In genomic region chr4:132072946-132073345, GRCm38 (mm10) we compare ENCODE assay signal across 11 mouse cellular contexts. TPM values are rescaled to one million over a fixed set of nuclear protein-coding genes. Genes with fewer than 3 reads are reported as not detected.
A peak's percentile ranks its signal among the peaks of the same experiment; 100 is the strongest.
DNase-seq lines count a peak whose midpoint lies in the region; ATAC-seq and TF ChIP-seq lines count a peak whose summit lies in the region.
"Had no signal": no experiment of that assay in that cellular context is flagged by ENCODE, and none has a peak within 500 bp of the region (broad histone marks: within the 10 kb centered on the region; RNA-seq: fewer than 3 reads in every experiment).

No protein-coding gene starts in this region.

- no peaks in the 10 kb centered on the region; the same call in 1 of the 2 replicates for H3K36me3 ChIP-seq in kidney, adult 2 months (ENCODE audit: control insufficient read depth, insufficient read depth, low read length)
- no peaks in the 10 kb centered on the region for H3K36me3 ChIP-seq in kidney, embryonic 15.5 days
- H3K36me3 ChIP-seq in liver, embryonic 14.5 days (replicated peaks; ENCODE audit: control insufficient read depth, insufficient read depth, low read depth), result peaks cover 51% of the 10 kb centered on the region
- H3K36me3 ChIP-seq: embryonic facial prominence, embryonic 15.5 days had no signal

- peak; percentile 35 for TF ChIP-seq CTCF in kidney, adult 2 months (conservative IDR thresholded peaks at IDR 0.05; ENCODE audit: insufficient read depth, insufficient read length, low read depth, low read length)
- peak; percentile 44; the same call in 1 of the 2 replicates for TF ChIP-seq CTCF in gastrocnemius, adult 2 months (IDR thresholded peaks at IDR 0.05)
- peak; percentile 52 for TF ChIP-seq CTCF in liver, embryonic 14.5 days (IDR thresholded peaks at IDR 0.05; ENCODE audit: low read depth)

- H3K27me3 ChIP-seq in kidney, adult 2 months (replicated peaks; ENCODE audit: control insufficient read depth, insufficient read depth, low read length), result no peaks in the 10 kb centered on the region
- 0 out of 2 replicates have a peak, but pooled peaks cover 8% of the 10 kb centered on the region for H3K27me3 ChIP-seq in kidney, embryonic 15.5 days
- H3K27me3 ChIP-seq in liver, embryonic 14.5 days (ENCODE audit: control insufficient read depth, insufficient read depth, low read length), result no peaks in the 10 kb centered on the region

- no peaks in the 10 kb centered on the region for H3K9me3 ChIP-seq in kidney, embryonic 15.5 days (replicated peaks)
- no peaks in the 10 kb centered on the region for H3K9me3 ChIP-seq in liver, embryonic 14.5 days (ENCODE audit: control insufficient read depth, low read length)
- H3K9me3 ChIP-seq: embryonic facial prominence, embryonic 15.5 days had no signal

- TF ChIP-seq POLR2A in kidney, adult 2 months (IDR thresholded peaks at IDR 0.05; ENCODE audit: low read depth, low read length), result no peak

- no peak for TF ChIP-seq EP300 in liver, embryonic 14.5 days (IDR thresholded peaks at IDR 0.05; ENCODE audit: low read depth)

- intact Hi-C loops in gastrocnemius, adult 2 months (cut with DNase I), result no loop called here
- intact Hi-C loops in heart, postnatal 10 days (cut with DNase I), result no loop called here

- no peak overlapping the region for H3K4me2 ChIP-seq in kidney, embryonic 15.5 days
- H3K4me2 ChIP-seq in liver, embryonic 14.5 days (ENCODE audit: low read depth), result peak overlapping the region; percentile 100
- H3K4me2 ChIP-seq: embryonic facial prominence, embryonic 15.5 days had no signal

- H3K4me1 ChIP-seq in kidney, adult 2 months (ENCODE audit: control insufficient read depth, insufficient read depth, low read length), result peaks cover 42% of the 10 kb centered on the region
- peaks cover 56% of the 10 kb centered on the region for H3K4me1 ChIP-seq in kidney, embryonic 15.5 days
- H3K4me1 ChIP-seq in liver, embryonic 14.5 days (replicated peaks; ENCODE audit: control insufficient read depth in 2 of 2, insufficient read depth in 2 of 2, low read length in 1 of 2), result peaks cover 64 to 73% of the 10 kb centered on the region in 2 experiments

- ATAC-seq in kidney, embryonic 15.5 days (replicated peaks; ENCODE audit: low FRiP score), result no peak
- ATAC-seq in liver, embryonic 14.5 days (ENCODE audit: insufficient read depth), result no peak

- peak overlapping the region; percentile 83 for H3K27ac ChIP-seq in kidney, adult 2 months (ENCODE audit: insufficient read depth, low read depth, low read length)
- no peak overlapping the region for H3K27ac ChIP-seq in kidney, embryonic 15.5 days
- peak overlapping the region; percentile 99 for H3K27ac ChIP-seq in gastrocnemius, adult 2 months
- H3K27ac ChIP-seq in liver, embryonic 14.5 days, result peak overlapping the region; percentile 94
- H3K27ac ChIP-seq: embryonic facial prominence, embryonic 15.5 days had no signal

- peak overlapping the region; percentile 45 for H3K4me3 ChIP-seq in kidney, adult 2 months (ENCODE audit: insufficient read depth, low read depth, low read length)
- no peak overlapping the region for H3K4me3 ChIP-seq in kidney, embryonic 15.5 days (replicated peaks)
- peak overlapping the region; percentile 96 for H3K4me3 ChIP-seq in gastrocnemius, adult 2 months
- H3K4me3 ChIP-seq in liver, embryonic 14.5 days (ENCODE audit: insufficient read depth in 1 of 2, low read depth in 2 of 2, low read length in 2 of 2), result peak overlapping the region; percentile 88 to 94
- H3K4me3 ChIP-seq: embryonic facial prominence, embryonic 15.5 days; myocyte had no signal

- H3K9ac ChIP-seq in kidney, embryonic 15.5 days, result no peak overlapping the region
- H3K9ac ChIP-seq in liver, embryonic 14.5 days (replicated peaks), result peak overlapping the region; percentile 98
- H3K9ac ChIP-seq: embryonic facial prominence, embryonic 15.5 days had no signal

- DNase-seq in kidney, adult 2 months, result peak; percentile 94
- peak; percentile 90 for DNase-seq in gastrocnemius, adult 2 months
- DNase-seq in heart, postnatal 10 days, result peak; percentile 68 to 79
- no peak for DNase-seq in liver, embryonic 14.5 days (ENCODE audit: low read depth in 3 of 3, low spot score in 3 of 3)
- no peak for DNase-seq in frontal cortex, postnatal 25 days (ENCODE audit: low spot score in 2 of 2)
- DNase-seq in Muller cell, postnatal 12 days (ENCODE audit: inconsistent ontology term), result no peak
- DNase-seq in lung, postnatal 36 days, result no peak

- 32% methylated on average over 6 of the region's 6 CpGs for WGBS in kidney, adult 2 months
- WGBS in kidney, embryonic 15.5 days, result 84% methylated on average over 6 of the region's 6 CpGs
- WGBS in liver, embryonic 14.5 days (ENCODE audit: insufficient replicate concordance), result 80% methylated on average over 6 of the region's 6 CpGs

RNA-seq across cellular contexts. Expression of gene Gm10300, which starts 1.6 kb away (rescaled TPM):
- polyA plus RNA-seq in kidney, adult 2 months (2012; rRNA removed), result 0.09 and 0.27 TPM in 2 replicates
- 0.09 TPM in 2 replicates for polyA plus RNA-seq in kidney, embryonic 15.5 days (2015; fragmentation: Nextera tagmentation; extraction: Ambion mirVana)
- total RNA-seq in gastrocnemius, adult 2 months (2021), result under 1 TPM in 1 of 2 experiments, not detected in 1; 0.08 TPM
- under 1 TPM in 1 of 2 experiments, not detected in 1; 0.10 TPM for total RNA-seq in heart, postnatal 10 days (2021)
- 0.11 and 0.15 TPM in 2 replicates for polyA plus RNA-seq in liver, embryonic 14.5 days (2012; rRNA removed)
- polyA plus RNA-seq in liver, embryonic 14.5 days (2014; fragmentation: Nextera tagmentation; extraction: Ambion mirVana), result 0.32 and 0.40 TPM in 2 replicates
- total RNA-seq: layer of hippocampus, postnatal 25 days had no signal

RNA-seq across cellular contexts. Expression of gene Epb41, which starts 2.2 kb away (rescaled TPM):
- 69.8 and 73.8 TPM in 2 replicates for polyA plus RNA-seq in kidney, adult 2 months (2012; rRNA removed)
- polyA plus RNA-seq in kidney, embryonic 15.5 days (2015; fragmentation: Nextera tagmentation; extraction: Ambion mirVana), result 65.1 and 67.1 TPM in 2 replicates
- total RNA-seq in gastrocnemius, adult 2 months (2021), result 100 to 1,000 TPM; 102 to 113 TPM
- 100 to 1,000 TPM in 1 of 2 experiments, 10 to 100 TPM in 1; 86.0 to 131 TPM for total RNA-seq in heart, postnatal 10 days (2021)
- 105 and 113 TPM in 2 replicates for polyA plus RNA-seq in liver, embryonic 14.5 days (2012; rRNA removed)
- polyA plus RNA-seq in liver, embryonic 14.5 days (2014; fragmentation: Nextera tagmentation; extraction: Ambion mirVana), result 153 and 166 TPM in 2 replicates

Comparison
In these comparisons a context has a peak if more than half of its experiments do, and no peak if none do; other contexts are left out.
1. DNase-seq: peak in kidney, adult 2 months (single experiment), gastrocnemius, adult 2 months (single experiment) and heart, postnatal 10 days (2 of 2); none in liver, embryonic 14.5 days (0 of 3), frontal cortex, postnatal 25 days (0 of 2), Muller cell, postnatal 12 days (single experiment) and lung, postnatal 36 days (single experiment).
2. Peak in every context shown above with its lines, with median percentiles within 50 percentile points of each other: CTCF ChIP-seq.